Mouse (Mus musculus) hindbrain, postnatal 0 days (tissue): ENCODE results near the gene Ltb. TPM values are rescaled to one million over a fixed set of nuclear protein-coding genes. Genes with fewer than 3 reads are reported as not detected.

Experiments used
- ATAC-seq: fragments of 200-750 bp; cut with Nextera tagmentation; 2 replicates; pipeline ENCODE4 v1.8.0; 2017; ENCODE audit warnings: mild to moderate bottlenecking, moderate TSS enrichment, moderate library complexity
- DNase-seq: peaks from one replicate; pipeline ENCODE4 v3.0.0-alpha.2; 2015; ENCODE audit warnings: low spot score
- H3K27ac ChIP-seq: fragments of 300-500 bp; sonication (generic); 2 replicates; pipeline ENCODE4 v1.5.1; 2014; ENCODE audit warnings: mild to moderate bottlenecking
- H3K27me3 ChIP-seq: fragments of 300-500 bp; sonication (generic); 2 replicates; pipeline ENCODE4 v1.6.1; 2014; ENCODE audit warnings: low read length, mixed read lengths; ENCODE audit not compliant: insufficient read depth
- H3K36me3 ChIP-seq: fragments of 300-500 bp; sonication (generic); 2 replicates; pipeline ENCODE4 v1.6.1; 2014; ENCODE audit warnings: low read length, mixed read lengths; ENCODE audit not compliant: insufficient read depth
- H3K4me1 ChIP-seq: fragments of 300-500 bp; sonication (generic); 2 replicates; pipeline ENCODE4 v1.6.1; 2014; ENCODE audit warnings: antibody characterized with exemption, low read length, mixed read lengths; ENCODE audit not compliant: insufficient read depth
- H3K4me2 ChIP-seq: fragments of 300-500 bp; sonication (generic); 2 replicates; pipeline ENCODE4 v1.6.1; 2014; ENCODE audit warnings: low read depth, mild to moderate bottlenecking, low read length, moderate library complexity, mixed read lengths
- H3K4me3 ChIP-seq: fragments of 300-500 bp; sonication (generic); 2 replicates; pipeline ENCODE4 v1.5.1; 2014; ENCODE audit warnings: low read length
- H3K9ac ChIP-seq: fragments of 300-500 bp; sonication (generic); replicated peaks from 2 replicates; pipeline ENCODE4 v1.6.1; 2014; ENCODE audit warnings: mild to moderate bottlenecking, low read length, moderate library complexity, mixed read lengths
- H3K9me3 ChIP-seq: fragments of 300-500 bp; sonication (generic); 2 replicates; pipeline ENCODE4 v1.6.1; 2016; ENCODE audit warnings: low read length, mixed read lengths
- CTCF ChIP-seq: IDR thresholded peaks from 2 replicates; pipeline ENCODE4 v1.5.1; 2016; ENCODE audit warnings: antibody characterized with exemption, control low read depth, low read depth
- WGBS: fragments of 180-500 bp; shearing (Covaris S2); extraction: QIAGEN DNeasy Blood & Tissue Kit; methylation state at CpG from one replicate; pipeline ENCODE4 v1.1.7; 2014; 5-methylcytosine and 5-hydroxymethylcytosine counted together
- polyA plus RNA-seq: library from polyadenylated mRNA; unstranded; fragments of >200 nt; fragmentation: Nextera tagmentation; extraction: Ambion mirVana; gene quantifications from 2 replicates; pipeline ENCODE4 v1.2.1, GENCODE M21; 2015
- total RNA-seq: library from RNA; depleted of rRNA; stranded (reverse); fragments of >200 nt; gene quantifications from 2 replicates; pipeline ENCODE4 v1.2.3, GENCODE M21; 2014

The Ltb gene
- total and polyA plus RNA-seq, 2 experiments from 2014 or later: 1.2 TPM; not detected in 1

- peaks cover 96% of the 10 kb centered on the region for H3K36me3 ChIP-seq
- H3K4me2 ChIP-seq: no peak overlapping the region
- no peak for ATAC-seq
- 92% methylated on average over 4 of the region's 4 CpGs for WGBS
- no peak for TF ChIP-seq CTCF
- H3K9ac ChIP-seq: no peak overlapping the region
- no peaks in the 10 kb centered on the region for H3K4me1 ChIP-seq
- H3K4me3 ChIP-seq: no peak overlapping the region
- H3K9me3 ChIP-seq: no peaks in the 10 kb centered on the region
- no peak for DNase-seq
- H3K27ac ChIP-seq: no peak overlapping the region
- no peaks in the 10 kb centered on the region for H3K27me3 ChIP-seq
These were observed 40.3 kb upstream of the Ltb start for GRCm38 (mm10) chr17:35153931-35154330.

- H3K9me3 ChIP-seq: no peaks in the 10 kb centered on the region
- no peak for ATAC-seq
- H3K9ac ChIP-seq: no peak overlapping the region
- WGBS: 64% methylated on average over 7 of the region's 7 CpGs
- no peak for TF ChIP-seq CTCF
- no peaks in the 10 kb centered on the region for H3K27me3 ChIP-seq
- H3K4me3 ChIP-seq: no peak overlapping the region
- no peak for DNase-seq
- H3K27ac ChIP-seq: no peak overlapping the region
- H3K4me2 ChIP-seq: no peak overlapping the region
- H3K4me1 ChIP-seq: no peaks in the 10 kb centered on the region
- H3K36me3 ChIP-seq: peaks cover 96% of the 10 kb centered on the region
These were observed 39.6 kb upstream of the Ltb start for GRCm38 (mm10) chr17:35154616-35155015.

GRCm38 (mm10) chr17:35155451-35155850 is 38.8 kb upstream of the Ltb start:
- DNase-seq (no peak), ATAC-seq (no peak)
- 84% methylated on average over 12 of the region's 12 CpGs for WGBS
- TF ChIP-seq CTCF: no peak
- Histone ChIP-seq H3K36me3 (peaks cover 96% of the 10 kb centered on the region), H3K4me3 (no peak overlapping the region), H3K27ac (no peak overlapping the region), H3K9ac (no peak overlapping the region), H3K9me3 (no peaks in the 10 kb centered on the region), H3K4me1 (no peaks in the 10 kb centered on the region), H3K27me3 (no peaks in the 10 kb centered on the region), H3K4me2 (no peak overlapping the region)

- ATAC-seq: no peak
- Histone ChIP-seq H3K4me3 (no peak overlapping the region), H3K9ac (no peak overlapping the region), H3K4me1 (no peaks in the 10 kb centered on the region), H3K27me3 (no peaks in the 10 kb centered on the region), H3K27ac (no peak overlapping the region), H3K4me2 (no peak overlapping the region), H3K9me3 (no peaks in the 10 kb centered on the region), H3K36me3 (peaks cover 98% of the 10 kb centered on the region)
- 88% methylated on average over 33 of the region's 33 CpGs for WGBS
- TF ChIP-seq CTCF: no peak
- DNase-seq: no peak
These were observed 37.6 kb upstream of the Ltb start for GRCm38 (mm10) chr17:35156461-35157200.

GRCm38 (mm10) chr17:35157254-35157653 is 37.0 kb upstream of the Ltb start:
- Histone ChIP-seq H3K4me1 (no peaks in the 10 kb centered on the region), H3K27ac (no peak overlapping the region), H3K4me2 (no peak overlapping the region), H3K36me3 (peaks cover 99% of the 10 kb centered on the region), H3K9ac (no peak overlapping the region), H3K27me3 (no peaks in the 10 kb centered on the region), H3K9me3 (no peaks in the 10 kb centered on the region), H3K4me3 (no peak overlapping the region)
- no peak for TF ChIP-seq CTCF
- ATAC-seq (no peak), DNase-seq (no peak)
- 90% methylated on average over 8 of the region's 8 CpGs for WGBS

GRCm38 (mm10) chr17:35157661-35158175 is 36.5 kb upstream of the Ltb start:
- Histone ChIP-seq H3K27me3 (no peaks in the 10 kb centered on the region), H3K36me3 (peaks cover 94% of the 10 kb centered on the region), H3K4me3 (no peak overlapping the region), H3K9ac (no peak overlapping the region), H3K27ac (no peak overlapping the region), H3K4me1 (0 out of 2 replicates have a peak, but pooled peaks cover 3% of the 10 kb centered on the region), H3K9me3 (no peaks in the 10 kb centered on the region), H3K4me2 (no peak overlapping the region)
- 89% methylated on average over 8 of the region's 8 CpGs for WGBS
- ATAC-seq (no peak), DNase-seq (no peak)
- TF ChIP-seq CTCF: no peak
